Mouse (Mus musculus): Measurements from ENCODE around the gene Dkk3.

DNA sequence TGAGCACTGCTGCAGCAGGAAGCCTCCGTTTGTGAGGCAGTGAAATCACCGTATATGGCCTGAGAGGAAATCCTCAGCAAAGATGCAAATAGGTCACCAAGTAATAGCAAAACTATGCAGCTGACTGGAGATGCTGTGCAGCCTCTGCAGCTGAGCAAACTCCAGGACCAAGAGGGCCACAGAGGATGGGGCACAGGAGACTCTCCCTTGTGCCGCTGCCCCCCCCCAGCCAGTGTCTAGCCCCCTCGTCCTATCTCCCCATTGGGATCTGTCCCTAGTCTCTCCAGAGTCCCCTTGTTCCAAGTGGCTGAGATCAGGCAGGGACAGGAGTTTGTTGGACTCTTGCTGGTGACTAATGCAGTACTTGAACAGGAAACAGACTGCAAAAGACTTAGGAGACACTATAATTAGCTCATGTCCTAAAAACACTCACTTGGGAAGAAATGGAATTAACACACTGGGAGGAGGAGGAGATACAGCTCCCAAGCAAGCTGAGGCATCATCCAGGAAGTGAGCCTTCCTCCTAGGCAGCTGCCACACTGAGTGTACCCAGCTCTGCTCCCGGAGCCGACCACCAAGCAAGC lies 45.6 kb upstream of the Dkk3 start:
- no peak for TF ChIP-seq CTCF (IDR thresholded peaks at IDR 0.05; ENCODE audit: control insufficient read depth, insufficient read depth, insufficient replicate concordance, low read depth, low read length)
- TF ChIP-seq POLR2A (IDR thresholded peaks at IDR 0.05; ENCODE audit: control insufficient read depth, low read depth, low read length), result no peak

Measured in testis, adult 2 months (tissue).